Mouse (Mus musculus) spleen, postnatal 10 days (tissue): Measurements from ENCODE around the gene Sart1.
"Not testable (repeated sequence)": the region's sequence is repeated elsewhere in the genome, so short reads cannot be mapped to it uniquely, and the experiment has no call there.

Source experiments
- DNase-seq, 2 experiments: peaks; one replicate each; pipeline ENCODE4 v3.0.0; 2021 to 2022; ENCODE audit warnings: low spot score in 2 of 2

Sart1 gene

GRCm38 (mm10) chr19:5370932-5371331, 17.6 kb downstream of the Sart1 start:
- DNase-seq: no peak

- peak in 1 of 2 experiments; percentile 46 for DNase-seq
Observed at GRCm38 (mm10) chr19:5367455-5367854, 21.0 kb downstream of the Sart1 start.

GRCm38 (mm10) chr19:5367053-5367359, 21.5 kb downstream of the Sart1 start, which contains the start of gene Banf1:
Gene Banf1 (minus strand): TSS chr19:5367168.
- DNase-seq: no peak

- DNase-seq: peak; percentile 94 to 96
Observed at GRCm38 (mm10) chr19:5366175-5367052, 22.1 kb downstream of the Sart1 start, which contains the start of gene Eif1ad. Gene Eif1ad (plus strand): TSS chr19:5366741.

- no peak for DNase-seq
Observed at GRCm38 (mm10) chr19:5365751-5366150, 22.8 kb downstream of the Sart1 start.

GRCm38 (mm10) chr19:5364124-5364523, 24.4 kb downstream of the Sart1 start:
- no peak for DNase-seq

GRCm38 (mm10) chr19:5362186-5362585, 26.3 kb downstream of the Sart1 start:
- DNase-seq: no peak

- DNase-seq: no peak
Observed at GRCm38 (mm10) chr19:5356080-5356479, 32.4 kb downstream of the Sart1 start.

- no peak for DNase-seq
Observed at GRCm38 (mm10) chr19:5353609-5354008, 34.9 kb downstream of the Sart1 start.

- DNase-seq: not testable (repeated sequence)
Observed at GRCm38 (mm10) chr19:5349502-5349873, 39.0 kb downstream of the Sart1 start, which contains the start of gene Cst6. Gene Cst6 (minus strand): TSS chr19:5349574.

GRCm38 (mm10) chr19:5348526-5349501, 39.7 kb downstream of the Sart1 start:
- DNase-seq: peak; percentile 20 to 23

- no peak for DNase-seq
Observed at GRCm38 (mm10) chr19:5348064-5348463, 40.4 kb downstream of the Sart1 start.

- DNase-seq: no peak
Observed at GRCm38 (mm10) chr19:5345297-5346131, 43.0 kb downstream of the Sart1 start.

GRCm38 (mm10) chr19:5341360-5341759, 47.1 kb downstream of the Sart1 start:
- DNase-seq: no peak

GRCm38 (mm10) chr19:5337975-5338374, 50.5 kb downstream of the Sart1 start:
- peak; percentile 71 to 85 for DNase-seq

- no peak for DNase-seq
Observed at GRCm38 (mm10) chr19:5335441-5335840, 53.1 kb downstream of the Sart1 start, which contains the start of gene Catsper1. Gene Catsper1 (plus strand): TSS chr19:5335741.

GRCm38 (mm10) chr19:5334741-5335140, 53.8 kb downstream of the Sart1 start:
- DNase-seq: no peak

- DNase-seq: no peak
Observed at GRCm38 (mm10) chr19:5327970-5328369, 60.5 kb downstream of the Sart1 start.
